Mouse (Mus musculus) cortical plate, adult 2 months (tissue): ENCODE measurements around the gene Mboat2. TPM values are rescaled to one million over a fixed set of nuclear protein-coding genes. Genes with fewer than 3 reads are reported as not detected.

ENCODE experiments used
- H3K27ac ChIP-seq: fragments of 200-500 bp; 2 replicates; pipeline ENCODE4 v1.5.1; 2012; ENCODE audit warnings: low read length, control low read depth, inconsistent platforms; ENCODE audit not compliant: insufficient read depth
- H3K4me1 ChIP-seq: fragments of 200-500 bp; 2 replicates; pipeline ENCODE4 v1.6.1; 2011; ENCODE audit warnings: low read length; ENCODE audit not compliant: control insufficient read depth, insufficient read depth
- H3K4me3 ChIP-seq: fragments of 200-500 bp; 2 replicates; pipeline ENCODE4 v1.5.1; 2011; ENCODE audit warnings: mild to moderate bottlenecking, low read length, control low read depth; ENCODE audit not compliant: insufficient read depth
- CTCF ChIP-seq: fragments of 200-500 bp; IDR thresholded peaks from 2 replicates; pipeline ENCODE4 v1.5.1; 2011; ENCODE audit warnings: mild to moderate bottlenecking, control low read depth, low read length; ENCODE audit not compliant: insufficient read depth; ENCODE audit errors: extremely low read depth
- POLR2A ChIP-seq: fragments of 200-500 bp; IDR thresholded peaks from 2 replicates; pipeline ENCODE4 v1.6.1; 2011; ENCODE audit warnings: mild to moderate bottlenecking, low read length, control low read depth; ENCODE audit not compliant: insufficient read depth; ENCODE audit errors: extremely low read depth
- polyA plus RNA-seq: library from polyadenylated mRNA; depleted of rRNA; stranded (reverse); fragments of >200 nt; gene quantifications from 2 replicates; pipeline ENCODE4 v1.2.3, GENCODE M21; 2012

The Mboat2 gene
- polyA plus RNA-seq, 1 experiment = 27.9 TPM

DNA sequence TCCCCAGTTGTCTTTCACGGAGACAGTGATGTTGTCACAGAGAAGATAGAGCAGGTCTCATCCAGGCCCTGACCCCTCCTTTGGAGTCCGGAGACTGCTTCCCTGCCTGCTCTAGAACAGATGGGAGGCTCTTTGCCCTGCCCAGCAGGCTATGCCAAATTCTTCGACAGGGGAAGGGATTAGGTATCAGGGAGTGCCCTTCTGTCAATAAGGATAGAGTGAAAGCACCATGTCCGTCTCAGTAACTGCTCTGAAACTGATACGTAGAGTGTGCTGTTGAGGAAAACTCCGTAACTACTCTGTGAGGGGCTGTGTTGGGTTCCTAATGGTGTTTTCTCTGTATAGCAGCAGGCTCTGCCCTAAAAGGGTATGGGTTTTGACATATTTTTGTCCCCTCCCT lies 101.4 kb downstream of the Mboat2 start:
- Histone ChIP-seq H3K27ac (no peak overlapping the region), H3K4me3 (no peak overlapping the region), H3K4me1 (0 out of 2 replicates have a peak, but pooled peaks cover 1% of the 10 kb centered on the region)
- TF ChIP-seq CTCF (no peak), POLR2A (no peak)

DNA sequence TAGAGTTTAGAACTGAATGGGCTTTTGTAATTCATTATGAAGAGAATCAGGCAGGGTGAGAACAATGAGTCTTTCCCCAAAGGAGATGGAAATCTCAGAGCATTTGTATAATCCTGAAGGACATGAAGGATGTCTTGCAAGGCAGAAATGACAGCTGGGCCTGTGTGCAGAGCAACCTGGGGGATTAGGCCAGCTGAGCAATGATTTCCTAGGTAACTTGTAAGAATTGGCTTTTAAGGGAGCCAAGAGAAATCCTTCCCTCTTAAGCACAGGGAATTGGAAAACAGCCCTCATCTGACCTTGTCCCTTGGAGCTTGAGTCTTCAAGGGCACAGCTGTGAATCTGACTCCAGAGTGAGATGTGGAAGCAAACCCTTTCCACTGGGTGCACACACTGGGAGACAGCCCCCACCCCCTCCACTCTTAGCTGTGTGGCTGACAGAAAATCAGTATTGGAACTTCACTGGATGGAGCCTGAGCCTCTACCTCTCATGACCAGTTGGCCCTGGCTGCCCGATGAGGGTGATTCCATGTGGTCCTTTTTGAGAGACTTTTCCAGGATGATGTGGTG lies 102.6 kb downstream of the Mboat2 start:
- H3K4me3 ChIP-seq = no peak overlapping the region
- H3K4me1 ChIP-seq = no peaks in the 10 kb centered on the region
- no peak overlapping the region for H3K27ac ChIP-seq
- TF ChIP-seq POLR2A (no peak), CTCF (no peak)

DNA sequence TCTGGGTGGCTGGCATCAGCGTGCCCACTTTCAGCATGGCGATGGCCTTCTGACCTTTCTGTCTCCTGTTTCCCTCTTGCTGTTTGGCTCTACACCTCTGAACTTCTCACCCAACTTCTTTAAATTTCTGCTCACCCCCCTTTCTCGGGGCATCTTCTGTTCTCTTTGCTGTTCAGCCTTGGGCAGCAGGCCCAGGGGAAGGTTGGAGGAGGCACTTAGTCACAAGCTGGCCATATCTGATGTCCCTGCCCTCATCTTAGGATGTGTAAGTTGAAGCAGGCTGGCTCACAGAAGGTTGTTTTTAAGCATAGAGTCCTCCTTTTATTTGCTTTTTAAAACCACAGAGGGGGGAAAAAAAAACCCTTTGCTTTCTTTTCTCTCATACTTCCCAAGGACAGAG lies 103.3 kb downstream of the Mboat2 start:
- no peaks in the 10 kb centered on the region for H3K4me1 ChIP-seq

DNA sequence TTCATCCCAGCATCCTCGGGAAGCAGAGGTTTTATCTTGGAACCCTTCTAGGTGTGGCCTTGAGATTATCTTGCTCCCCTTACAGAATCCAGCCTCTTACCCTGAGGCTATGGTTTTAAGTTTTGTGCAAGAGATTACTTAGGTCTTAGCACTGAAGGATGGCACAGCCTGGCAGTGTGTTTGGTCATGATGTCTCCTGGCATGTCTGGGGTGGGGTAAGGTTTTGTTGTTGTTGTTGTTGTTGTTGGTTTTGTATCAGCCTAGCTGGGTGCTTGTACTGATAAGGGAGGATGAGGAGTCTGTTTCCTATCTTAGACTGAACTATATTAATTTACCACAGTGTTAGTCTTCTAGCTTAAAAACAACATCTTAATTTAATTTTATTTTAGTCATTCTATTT lies 105.6 kb downstream of the Mboat2 start:
- Histone ChIP-seq H3K4me3 (no peak overlapping the region), H3K4me1 (no peaks in the 10 kb centered on the region), H3K27ac (no peak overlapping the region)
- TF ChIP-seq POLR2A (no peak), CTCF (no peak)

More for the DNA sequence above, 103.3 kb downstream of the Mboat2 start:
- Histone ChIP-seq H3K27ac (no peak overlapping the region), H3K4me3 (no peak overlapping the region)
- TF ChIP-seq CTCF (no peak), POLR2A (no peak)

DNA sequence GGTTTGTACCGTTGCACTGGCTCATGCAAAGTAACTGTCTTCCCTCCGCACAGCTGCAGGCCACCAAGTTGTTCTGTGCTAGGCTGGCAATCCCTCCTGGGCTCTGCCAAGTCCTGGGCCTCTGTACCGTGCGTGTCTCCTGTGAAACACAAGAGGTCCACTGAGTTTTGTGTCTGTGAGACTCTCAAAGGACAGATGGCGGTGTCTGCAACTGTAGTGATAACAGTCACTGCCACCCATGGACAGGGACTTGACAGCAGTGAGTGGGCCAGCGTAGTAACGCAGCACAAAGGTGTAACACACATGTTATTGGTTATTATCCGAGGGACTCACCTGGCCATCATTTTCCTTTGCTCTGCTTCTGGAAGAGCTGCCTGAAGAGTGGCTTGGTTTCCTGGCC lies 108.7 kb downstream of the Mboat2 start:
- Histone ChIP-seq H3K4me3 (no peak overlapping the region), H3K4me1 (no peaks in the 10 kb centered on the region), H3K27ac (no peak overlapping the region)
- no peak for TF ChIP-seq POLR2A

DNA sequence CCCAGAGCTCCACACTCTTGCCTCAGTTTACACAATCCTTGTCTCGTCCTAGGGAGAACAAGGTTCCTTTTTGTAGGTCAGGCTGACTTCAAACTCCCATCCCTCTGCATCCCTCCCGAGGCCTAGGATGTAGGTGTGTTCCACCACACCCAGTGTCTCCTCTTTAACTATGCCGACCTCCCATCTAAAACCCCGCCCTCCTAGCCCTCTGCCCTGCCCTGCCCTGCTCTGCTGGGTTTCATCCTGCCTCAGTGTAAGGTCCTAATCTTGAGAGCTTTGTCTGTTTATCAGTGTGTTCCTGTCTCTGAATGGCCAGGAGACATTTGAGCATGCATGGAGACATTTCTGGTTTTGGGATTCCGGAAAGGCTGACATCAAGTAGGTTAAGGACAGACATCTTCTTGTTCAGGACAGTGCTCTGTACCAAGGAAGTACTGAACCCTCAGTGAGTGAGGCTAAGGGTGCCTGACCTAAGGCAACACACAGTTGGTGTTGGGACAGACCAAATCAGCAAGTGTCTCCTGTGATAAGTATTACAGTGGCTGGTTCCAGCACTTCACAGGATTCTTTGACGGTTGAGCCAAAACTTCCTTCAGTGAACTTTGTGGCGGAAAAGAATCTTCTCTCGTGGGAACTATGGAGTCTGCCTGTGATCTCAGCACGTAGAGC lies 112.1 kb downstream of the Mboat2 start:
- TF ChIP-seq POLR2A (no peak), CTCF (no peak)

DNA sequence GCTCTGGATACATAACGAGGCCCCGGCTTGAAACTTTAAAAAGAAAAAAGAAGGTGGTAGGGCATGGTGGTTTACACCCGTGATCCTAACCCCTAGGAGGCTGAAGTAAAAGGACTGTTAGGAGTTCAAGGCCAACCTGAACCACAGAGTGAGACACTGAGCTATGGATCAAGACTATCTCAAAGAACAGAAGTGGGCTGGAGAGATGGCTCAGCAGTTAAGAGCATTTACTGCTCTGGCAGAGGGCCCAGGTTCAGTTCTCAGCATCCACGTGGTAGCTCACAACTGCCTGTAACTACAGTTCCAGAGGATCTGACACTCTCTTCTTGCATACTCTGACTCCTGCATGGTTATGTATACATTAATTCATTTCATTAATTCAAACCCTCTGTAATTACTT lies 112.7 kb downstream of the Mboat2 start:
- TF ChIP-seq POLR2A = no peak
- no peak for TF ChIP-seq CTCF
- no peaks in the 10 kb centered on the region for H3K4me1 ChIP-seq
- H3K27ac ChIP-seq = no peak overlapping the region
- H3K4me3 ChIP-seq = no peak overlapping the region

More for the DNA sequence above, 112.1 kb downstream of the Mboat2 start:
- H3K27ac ChIP-seq = no peak overlapping the region
- H3K4me1 ChIP-seq = no peaks in the 10 kb centered on the region
- H3K4me3 ChIP-seq = no peak overlapping the region

DNA sequence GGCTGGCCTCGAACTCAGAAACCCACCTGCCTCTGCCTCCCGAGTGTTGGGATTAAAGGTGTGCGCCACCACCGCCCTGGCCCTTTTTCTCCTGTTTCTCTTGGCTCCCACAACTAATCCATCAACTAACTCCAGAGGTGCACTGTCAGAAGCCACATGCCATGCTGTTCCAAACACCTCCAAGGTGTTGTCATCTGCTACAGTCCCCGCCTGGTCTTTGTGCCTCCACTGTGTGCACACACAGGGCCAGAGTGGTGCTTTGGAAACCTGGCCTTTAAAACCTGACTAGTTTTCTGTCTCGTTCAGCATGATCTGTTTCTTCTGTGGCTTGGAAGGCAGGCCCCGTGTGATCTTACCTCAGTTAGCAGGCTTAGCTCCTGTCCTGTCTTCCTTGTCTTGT lies 113.9 kb downstream of the Mboat2 start:
- Histone ChIP-seq H3K4me3 (no peak overlapping the region), H3K27ac (no peak overlapping the region), H3K4me1 (no peaks in the 10 kb centered on the region)
- TF ChIP-seq CTCF (no peak), POLR2A (no peak)

DNA sequence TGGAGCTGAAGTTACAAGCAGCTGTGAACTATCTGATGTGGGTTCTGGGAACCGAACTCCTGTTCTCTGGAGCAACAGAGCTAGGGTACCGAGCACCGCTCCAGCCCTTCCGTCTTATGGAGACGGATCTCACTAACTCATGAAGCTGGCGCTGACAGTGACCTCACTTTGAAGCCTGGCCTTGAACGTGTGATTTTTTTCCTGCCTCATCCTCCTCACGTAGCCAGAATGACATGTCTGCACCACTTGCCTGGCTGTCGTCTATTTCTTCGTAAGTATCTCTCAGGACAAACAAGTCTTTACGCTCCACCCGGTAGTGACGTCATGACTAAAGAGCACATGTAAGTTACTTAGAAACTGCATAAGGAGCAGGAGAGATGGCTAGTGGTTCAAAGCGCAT lies 116.4 kb downstream of the Mboat2 start:
- Histone ChIP-seq H3K4me1 (no peaks in the 10 kb centered on the region), H3K27ac (no peak overlapping the region), H3K4me3 (no peak overlapping the region)
- TF ChIP-seq POLR2A (no peak), CTCF (no peak)

DNA sequence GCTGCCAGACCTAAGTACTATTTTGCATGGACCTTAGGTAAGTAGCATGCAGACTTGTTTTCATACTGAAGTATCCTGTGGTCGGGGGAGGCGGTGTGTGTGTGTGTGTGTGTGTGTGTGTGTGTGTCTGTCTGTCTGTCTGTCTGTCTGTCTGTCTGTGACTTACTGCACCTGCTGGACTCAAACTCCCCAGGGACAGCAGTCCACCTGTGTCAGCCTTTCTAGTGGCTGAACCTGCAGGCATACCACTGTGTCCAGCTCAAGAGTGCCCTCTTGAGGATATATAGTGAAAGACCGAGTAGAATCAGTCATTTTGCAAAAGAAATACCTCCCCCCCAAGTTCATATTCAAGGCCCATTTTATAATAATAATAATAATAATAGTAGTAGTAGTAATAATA lies 117.7 kb downstream of the Mboat2 start:
- Histone ChIP-seq H3K4me3 (no peak overlapping the region), H3K27ac (no peak overlapping the region), H3K4me1 (no peaks in the 10 kb centered on the region)
- TF ChIP-seq CTCF = peak; percentile 69
- TF ChIP-seq POLR2A = no peak
